Mouse (Mus musculus) adrenal gland, postnatal 0 days (tissue): ENCODE results near the gene Cdh10. TPM values are rescaled to one million over a fixed set of nuclear protein-coding genes. Genes with fewer than 3 reads are reported as not detected.

Experiments used
- polyA plus RNA-seq: library from polyadenylated mRNA; unstranded; fragments of >200 nt; fragmentation: Nextera tagmentation; extraction: Ambion mirVana; gene quantifications from 2 replicates; pipeline ENCODE4 v1.2.1, GENCODE M21; 2015

The Cdh10 gene
- 2.9 and 3.9 TPM in 2 replicates for polyA plus RNA-seq

GRCm38 (mm10) chr15:18818185-18818973 lies at the start of gene Cdh10:
Cdh10 (plus strand) TSS chr15:18818947.

